Mouse (Mus musculus): ENCODE data around the gene Apoa4. TPM values are rescaled to one million over a fixed set of nuclear protein-coding genes. Genes with fewer than 3 reads are reported as not detected.
A peak's percentile ranks its signal among the peaks of the same experiment; 100 is the strongest.

Apoa4 gene
- polyA plus RNA-seq (2017; shearing (Covaris generic)): not detected

DNA sequence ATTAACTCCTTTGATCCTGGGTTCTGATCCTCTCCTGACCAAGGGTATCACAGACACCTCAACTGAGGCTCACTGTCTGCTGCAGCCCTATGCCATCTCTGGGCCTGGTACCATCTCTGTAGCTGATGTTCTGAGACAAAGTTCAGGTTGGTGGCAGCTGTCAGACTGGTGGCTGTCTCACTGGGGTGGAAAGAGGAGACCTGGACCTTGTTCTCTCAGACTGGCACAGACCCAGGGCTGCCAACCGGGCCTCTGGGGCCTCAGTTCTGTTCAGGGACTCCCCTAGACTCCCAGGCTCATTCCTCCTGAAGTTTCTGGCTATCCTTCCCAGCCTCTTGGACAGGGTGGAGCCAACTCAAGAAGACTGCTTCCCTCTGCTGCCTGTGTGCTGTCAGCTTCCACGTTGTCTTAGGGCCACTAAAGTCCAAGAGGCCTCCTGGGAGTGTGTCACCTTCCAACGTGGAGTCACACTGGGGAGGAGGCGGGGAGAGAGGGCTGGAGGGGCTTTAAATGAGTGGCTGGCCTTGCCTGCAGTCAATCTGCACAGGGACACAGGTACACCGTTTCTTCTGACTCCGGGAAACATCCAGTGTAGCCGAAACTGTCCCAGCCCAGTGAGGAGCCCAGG, at the start of gene Apoa4:
TSS of gene Apoa4 (plus strand) at position 171 of the 628 bp plus-strand sequence.
- no peak for ATAC-seq

DNA sequence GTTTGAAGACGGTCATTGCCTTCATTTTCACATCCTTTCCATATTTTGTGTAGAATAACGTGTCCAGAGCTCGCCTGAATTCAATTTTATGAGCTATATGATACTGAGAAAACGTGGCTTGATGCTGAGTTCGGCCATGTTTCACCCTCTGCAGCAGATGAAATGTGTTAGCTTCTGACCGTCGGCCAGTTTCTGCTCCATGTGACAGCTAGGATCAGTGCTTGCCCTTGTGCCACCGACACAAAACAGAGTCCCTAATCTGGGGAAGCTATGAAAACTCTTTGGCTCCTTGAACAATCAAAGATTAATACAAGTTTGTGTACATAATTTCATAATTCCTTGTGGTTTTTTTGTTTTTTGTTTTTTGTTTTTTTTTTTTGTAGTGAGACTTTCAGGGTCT, 49.3 kb upstream of the Apoa4 start:
- ATAC-seq: no peak

DNA sequence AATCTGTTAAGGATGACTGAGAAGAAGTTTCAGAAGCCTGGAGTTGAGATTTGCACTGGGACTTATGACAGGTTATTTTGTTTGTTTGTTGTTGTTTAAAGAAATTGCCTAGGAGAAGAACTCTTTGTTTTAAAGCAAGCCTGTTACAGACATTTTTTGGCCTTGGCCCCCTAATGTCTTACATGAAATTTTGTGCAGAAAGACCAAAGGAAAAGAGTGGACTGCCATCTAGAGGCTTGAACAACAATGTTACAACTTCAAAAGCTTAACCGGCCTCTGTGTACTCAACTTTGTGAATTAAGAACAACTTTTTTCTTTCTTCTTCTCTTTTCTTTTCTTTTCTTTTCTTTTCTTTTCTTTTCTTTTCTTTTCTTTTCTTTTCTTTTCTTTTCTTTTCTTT, 48.9 kb upstream of the Apoa4 start:
- ATAC-seq: peak; percentile 77

DNA sequence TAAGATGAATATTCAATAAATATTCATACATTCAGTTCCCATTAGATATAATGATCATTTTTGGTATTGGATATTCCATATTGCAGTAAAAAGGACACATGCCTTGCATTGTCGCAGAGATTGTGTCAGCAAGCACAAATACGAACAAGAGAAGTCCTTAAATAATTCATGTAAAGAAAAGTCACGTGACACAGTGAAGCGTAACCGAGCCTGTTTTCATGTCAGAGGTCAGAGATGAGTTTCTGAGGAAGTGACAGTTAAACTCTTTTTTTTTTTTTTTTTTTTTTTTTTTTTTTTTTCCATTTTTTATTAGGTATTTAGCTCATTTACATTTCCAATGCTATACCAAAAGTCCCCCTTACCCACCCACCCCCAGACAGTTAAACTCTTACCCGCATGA, 47.9 kb upstream of the Apoa4 start:
- ATAC-seq: no peak

DNA sequence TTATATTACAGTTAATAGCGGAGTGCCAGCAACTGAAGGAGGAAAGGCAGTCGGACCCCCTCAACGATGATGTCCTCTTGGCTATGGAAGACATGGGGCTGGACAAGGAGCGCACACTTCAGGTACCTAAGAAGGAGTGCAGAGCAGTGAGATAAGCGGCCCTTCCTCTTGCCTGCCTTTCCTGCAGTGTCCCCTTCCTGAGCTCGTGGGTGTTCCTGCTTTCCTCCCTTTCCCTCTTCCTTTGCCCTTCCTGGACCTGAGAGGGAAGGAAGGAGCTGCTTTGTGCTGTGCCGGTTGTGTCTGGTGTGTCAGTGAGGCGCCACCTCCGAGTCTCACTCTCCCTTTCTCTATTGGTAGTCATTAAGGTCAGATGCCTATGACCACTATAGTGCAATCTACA, 45.7 kb upstream of the Apoa4 start:
- no peak for ATAC-seq

DNA sequence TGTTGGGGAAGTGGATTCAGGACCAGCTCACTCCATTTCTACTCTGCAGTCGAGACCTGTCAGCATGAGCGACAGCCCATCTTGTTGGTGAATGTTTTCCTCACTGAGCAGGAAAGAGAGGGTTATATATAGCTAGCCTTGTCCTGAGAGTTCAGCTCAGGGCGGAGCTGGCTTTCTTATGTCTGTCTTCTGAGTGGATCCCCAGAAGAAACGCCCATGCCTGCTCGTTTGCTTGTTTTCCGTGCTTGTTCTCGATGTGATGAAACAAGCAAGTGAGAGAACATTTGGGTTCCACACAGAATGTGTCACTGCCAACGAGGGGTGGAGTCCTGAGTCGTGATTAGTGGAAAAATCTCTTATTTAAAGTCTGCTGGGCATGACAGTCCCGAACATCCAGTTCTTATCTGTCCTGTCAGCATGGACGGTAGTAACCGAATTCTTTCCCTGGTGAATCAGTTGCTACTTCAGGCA, 43.8 kb upstream of the Apoa4 start:
- ATAC-seq: no peak

DNA sequence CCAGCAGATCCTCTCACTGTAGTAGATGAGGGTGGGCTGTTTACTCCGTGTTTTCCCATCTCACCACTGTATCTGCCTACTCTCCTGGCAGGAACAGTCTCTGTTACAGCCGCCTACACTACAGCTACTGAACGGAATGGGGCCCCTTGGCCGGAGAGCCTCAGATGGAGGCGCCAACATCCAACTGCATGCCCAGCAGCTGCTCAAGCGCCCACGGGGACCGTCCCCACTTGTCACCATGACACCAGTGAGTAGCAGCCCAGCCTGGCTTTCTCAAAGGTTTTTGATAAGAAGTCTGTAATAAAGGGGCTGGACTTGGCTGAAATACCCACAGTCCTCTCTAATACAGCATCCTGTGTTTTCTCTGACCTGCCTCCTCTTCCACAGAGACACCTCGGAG, 42.0 kb upstream of the Apoa4 start:
- ATAC-seq: peak; percentile 57

DNA sequence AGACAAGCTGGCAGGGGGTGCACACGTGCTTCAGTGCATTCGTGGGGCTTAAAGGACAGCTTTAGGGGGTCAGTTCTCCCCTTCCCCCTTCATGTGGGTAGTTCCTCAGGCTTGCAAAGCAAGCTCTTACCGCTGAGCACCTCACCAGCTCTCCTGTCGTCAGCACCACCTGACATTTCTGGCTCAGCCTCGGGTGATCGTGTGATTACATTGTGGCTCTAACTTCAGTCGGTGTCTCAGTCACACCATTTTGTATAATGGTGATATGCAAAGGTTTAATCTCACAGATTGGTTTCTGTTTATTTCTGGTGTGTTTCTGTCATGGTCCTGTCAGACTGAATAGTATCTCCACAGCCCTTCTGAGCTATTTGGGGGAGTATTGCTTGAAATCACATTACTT, 41.6 kb upstream of the Apoa4 start:
- peak; percentile 20 for ATAC-seq

DNA sequence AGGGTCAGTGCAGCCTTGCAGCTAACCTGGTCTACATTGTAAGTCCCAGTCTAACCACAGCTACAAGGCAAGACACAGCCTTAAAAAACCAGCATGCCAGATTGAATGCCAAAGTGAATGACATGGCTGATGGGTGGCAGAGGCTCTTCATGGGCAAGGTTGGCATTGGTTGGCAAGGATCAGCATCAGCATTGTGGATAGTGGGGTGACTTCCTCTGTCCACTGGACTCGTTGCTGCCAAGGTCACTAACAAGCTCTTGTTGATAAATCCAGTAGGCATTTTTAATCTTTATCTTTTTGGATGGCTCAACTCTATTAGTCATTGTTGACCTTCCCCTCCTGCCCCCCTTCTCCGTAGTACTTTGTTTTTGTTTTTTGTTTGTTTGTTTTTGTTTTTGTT, 40.9 kb upstream of the Apoa4 start:
- ATAC-seq: no peak

DNA sequence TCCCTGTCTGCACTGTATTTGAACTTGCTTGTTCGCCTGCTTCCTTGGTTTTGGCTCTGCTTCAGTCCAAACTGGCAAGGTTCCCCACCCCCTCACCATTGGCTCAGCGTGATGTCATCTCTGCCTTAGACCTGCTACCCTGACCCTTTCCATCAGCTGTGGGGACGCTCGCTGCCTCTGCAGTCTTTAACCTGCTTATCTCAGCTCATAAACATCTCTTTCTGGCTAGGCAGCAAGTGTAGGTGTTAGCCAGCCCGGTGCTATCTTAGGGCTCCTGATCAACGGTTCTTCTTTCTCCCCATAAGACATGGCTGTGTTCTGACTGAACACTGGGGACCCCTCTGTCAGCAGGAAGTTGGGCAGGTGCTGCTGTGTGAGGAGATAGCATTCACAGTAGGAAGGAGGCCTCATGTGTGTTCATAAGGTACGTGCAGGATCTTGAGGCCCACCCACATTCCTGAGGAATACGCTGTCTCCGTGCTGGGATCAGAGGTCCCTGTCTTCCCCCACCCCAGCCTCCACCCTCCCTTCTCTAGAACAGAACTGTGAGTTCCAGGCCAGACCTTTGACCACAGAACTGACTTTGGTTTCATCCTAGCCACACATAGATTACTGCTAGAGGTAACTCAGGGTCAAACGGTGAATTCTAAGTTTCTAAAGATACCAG, 33.5 kb upstream of the Apoa4 start:
- no peak for ATAC-seq

DNA sequence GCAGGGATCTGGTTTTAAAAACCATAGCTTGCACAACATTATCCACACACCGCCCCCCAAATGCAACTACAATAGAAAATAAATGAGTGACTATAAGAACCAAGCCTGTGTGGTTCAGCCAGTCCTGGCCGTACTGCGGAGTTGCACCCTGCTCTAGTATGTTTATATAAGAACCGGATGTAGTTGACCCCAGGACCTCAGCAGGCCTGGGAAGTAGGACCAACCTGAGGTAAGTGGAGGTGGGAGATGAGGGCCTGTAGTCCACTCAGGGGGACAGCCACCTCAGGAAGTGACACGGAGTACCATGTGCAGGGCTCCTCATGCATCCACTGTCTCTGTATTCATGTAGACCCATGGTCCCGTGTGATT, 33.0 kb upstream of the Apoa4 start:
- ATAC-seq: no peak

DNA sequence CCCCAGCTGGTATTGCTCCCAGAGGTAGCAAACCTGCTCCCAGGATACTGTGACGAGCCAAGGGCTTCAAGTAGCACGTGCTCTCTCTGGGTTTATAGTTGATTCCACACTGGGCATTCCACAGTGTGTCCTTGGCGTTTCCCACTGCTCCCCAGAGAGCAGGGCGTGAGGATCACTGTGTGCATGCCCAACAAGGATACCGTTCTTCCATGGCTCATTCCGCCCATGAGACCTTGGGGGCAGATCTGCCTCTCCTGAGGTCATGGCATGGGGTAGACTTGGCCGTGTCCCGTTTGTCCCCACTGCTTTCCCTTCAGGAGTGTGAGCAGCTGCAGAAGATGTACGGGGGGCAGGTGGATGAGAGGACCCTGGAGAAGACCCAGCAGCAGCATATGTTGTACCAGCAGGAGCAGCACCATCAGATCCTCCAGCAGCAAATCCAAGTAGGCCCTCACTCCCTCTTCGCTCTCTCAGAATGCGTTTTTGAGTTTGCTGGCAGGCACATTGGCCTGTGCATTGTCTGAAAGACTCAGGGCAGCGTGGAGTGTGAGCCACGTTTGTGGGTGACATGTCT, 32.0 kb upstream of the Apoa4 start:
- no peak for ATAC-seq

DNA sequence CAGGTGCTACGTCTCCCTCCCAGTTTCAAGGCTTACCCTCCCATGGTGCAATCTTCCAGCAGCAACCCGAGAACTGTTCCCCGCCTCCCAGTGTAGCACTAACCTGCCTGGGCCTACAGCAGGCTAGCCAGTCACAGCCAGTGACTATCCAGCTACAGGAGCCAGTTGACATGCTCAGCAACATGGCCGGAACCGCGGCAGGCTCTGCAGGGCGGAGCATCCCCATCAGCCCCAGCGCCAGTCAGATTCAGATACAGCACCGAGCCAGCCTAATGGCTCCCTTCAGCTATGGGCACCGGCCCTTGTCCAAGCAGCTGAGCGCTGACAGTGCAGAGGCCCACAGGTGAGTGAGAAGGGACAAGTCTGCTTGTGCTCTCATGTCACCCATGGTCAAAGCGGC, 30.0 kb upstream of the Apoa4 start:
- ATAC-seq: no peak

DNA sequence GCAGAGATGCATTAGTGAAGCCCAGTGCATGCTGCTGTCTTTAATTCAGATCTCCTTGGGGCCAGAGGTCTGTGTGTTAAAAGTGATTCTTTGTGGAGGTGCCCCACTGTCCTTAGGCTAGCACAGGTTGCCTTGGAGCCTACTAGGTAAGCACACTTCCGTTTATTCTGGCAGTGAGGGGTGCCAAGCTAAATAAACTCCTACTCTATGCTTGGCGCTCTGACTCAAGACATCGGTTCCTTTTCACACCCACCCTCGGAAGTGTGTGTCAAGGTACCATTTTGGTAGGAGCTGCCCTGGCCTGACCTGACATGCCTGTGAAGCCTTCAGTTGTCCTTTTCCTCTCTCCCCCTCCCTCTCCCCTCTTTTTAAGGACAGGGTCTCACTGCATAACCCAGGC, 26.2 kb upstream of the Apoa4 start:
- no peak for ATAC-seq

DNA sequence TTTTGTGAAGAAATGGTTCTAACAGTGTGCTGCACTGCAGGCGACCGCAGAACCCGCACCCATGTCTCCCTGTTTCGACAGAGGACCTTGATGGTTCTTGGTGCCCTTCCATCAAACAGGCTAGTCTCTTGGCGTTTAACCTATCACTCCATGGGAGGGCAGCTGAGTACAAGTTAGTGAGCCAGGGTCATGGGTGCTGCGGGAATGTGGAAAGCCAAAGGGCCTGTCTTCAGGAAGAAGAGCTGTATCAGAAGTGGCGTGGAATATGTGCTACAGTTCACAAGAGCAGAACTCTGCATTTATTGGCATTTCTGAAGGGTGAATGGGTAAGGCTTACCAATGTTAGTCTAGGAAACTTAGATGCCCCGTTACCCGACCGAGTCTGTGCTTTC, 25.6 kb upstream of the Apoa4 start:
- no peak for ATAC-seq

DNA sequence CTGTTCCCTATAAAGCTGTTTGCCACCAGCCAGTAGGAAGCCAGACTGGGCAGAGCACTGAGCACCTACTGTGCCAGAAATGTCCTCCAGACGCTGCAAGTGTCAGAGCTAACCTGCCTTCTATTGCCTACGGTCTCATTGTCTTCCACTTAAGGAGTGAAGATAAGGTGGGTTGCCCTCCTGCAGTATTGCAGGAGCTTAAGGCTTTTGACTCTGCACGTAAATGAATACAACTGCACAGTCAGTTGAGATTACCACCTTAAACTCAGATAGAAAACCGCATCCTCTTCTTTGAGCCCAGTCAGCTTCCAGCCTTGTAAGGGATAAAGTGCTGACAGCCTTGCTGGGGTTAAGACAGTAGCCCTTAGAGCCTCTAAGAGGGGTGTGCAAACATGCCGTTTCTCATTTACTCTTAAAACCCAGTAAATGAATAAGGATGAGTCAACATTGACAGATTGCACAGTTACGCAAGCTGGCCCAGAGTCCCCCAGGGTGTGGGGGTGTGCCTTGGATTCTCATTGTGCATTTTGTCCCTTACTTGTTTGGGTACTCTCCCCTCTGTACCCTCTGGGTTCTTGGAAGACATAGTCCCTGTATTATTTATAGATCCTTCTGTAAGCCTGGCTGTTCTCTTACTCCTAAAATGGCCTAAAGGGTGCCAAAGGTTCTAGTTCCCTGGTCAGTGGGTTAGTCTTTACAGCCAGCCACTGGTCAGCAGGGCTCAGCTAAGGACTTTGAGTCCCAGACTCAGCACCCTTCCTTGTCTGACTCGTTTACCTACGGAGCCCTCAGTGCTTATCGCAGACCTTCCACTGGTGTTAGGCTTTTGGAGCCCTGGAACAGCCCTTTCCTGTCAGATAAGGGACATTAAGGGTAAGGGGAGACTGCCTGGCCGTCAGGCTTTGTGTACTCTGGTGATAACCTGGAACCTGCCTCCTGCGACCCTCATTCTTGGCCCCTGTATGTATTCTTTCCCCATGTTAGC, 24.9 kb upstream of the Apoa4 start:
- no peak for ATAC-seq

DNA sequence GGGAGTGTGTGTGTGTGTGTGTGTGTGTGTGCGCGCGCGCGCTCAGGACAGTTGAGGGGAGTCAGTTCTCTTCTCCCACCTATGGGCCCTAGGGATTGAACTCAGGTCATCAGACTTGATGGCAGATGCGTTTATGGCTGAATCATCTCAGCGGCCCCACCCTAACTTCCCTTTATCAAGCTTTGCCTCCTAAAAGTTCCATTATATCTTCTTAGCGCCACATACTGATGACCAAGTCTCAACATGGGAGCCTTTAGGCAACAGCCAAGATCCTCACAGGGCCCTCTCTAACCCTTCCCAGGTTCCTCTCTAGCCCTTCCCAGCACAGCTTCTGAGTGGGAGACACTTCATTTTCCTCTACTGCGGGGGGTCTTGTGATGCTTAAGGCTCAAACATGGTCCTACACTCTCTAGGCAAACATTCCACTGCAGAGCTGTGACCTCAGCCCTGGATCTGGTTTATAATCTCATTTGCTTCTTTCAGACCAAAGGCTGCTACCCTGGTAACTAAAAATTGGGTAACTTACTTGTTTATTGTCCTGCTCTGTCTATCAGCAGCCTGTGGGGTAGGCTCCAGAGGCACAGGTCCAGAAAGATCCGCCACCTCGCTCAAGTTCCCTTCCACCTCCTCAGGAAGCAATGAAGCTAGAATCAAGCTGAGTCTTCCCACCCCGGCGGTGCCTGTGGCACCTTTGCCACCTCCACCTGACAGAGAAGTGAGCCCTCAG, 23.6 kb upstream of the Apoa4 start:
- no peak for ATAC-seq

DNA sequence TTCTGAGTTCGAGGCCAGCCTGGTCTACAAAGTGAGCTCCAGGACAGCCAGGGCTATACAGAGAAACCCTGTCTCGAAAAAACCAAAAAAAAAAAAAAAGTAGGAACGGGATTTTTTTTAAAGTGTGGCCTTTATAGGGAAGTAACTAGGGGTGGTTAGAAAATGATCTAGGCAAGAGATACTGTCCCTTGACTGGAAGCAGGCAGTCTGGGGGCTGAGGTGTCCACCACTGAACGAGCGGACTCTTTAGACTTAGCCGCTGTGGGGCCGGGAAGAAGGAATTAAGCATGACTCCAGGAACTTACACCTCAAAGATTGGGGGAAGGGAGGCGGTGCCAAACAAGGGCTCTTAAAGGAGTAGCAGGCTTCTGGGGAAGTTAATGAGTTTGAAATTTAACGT, 22.3 kb upstream of the Apoa4 start:
- no peak for ATAC-seq

DNA sequence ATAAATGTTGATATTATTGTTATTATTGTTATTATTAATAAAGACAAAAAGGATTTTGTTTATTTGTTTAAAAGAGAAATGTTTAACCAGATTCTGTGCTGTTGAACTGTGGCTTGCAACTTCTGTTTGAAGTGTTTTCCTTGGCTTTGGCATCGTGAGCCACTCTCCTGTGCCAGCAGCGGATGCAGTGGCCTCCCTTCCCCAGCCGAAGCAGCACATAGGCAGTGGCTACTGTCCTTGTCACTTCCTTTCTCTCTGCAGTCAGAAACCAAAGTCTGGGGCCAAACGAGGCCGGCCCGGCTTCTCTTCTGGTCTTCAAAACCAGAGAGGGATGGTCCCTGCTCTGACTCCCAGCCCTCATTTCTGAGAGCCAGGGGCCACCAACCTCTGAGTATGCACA, 17.4 kb upstream of the Apoa4 start:
- no peak for ATAC-seq

DNA sequence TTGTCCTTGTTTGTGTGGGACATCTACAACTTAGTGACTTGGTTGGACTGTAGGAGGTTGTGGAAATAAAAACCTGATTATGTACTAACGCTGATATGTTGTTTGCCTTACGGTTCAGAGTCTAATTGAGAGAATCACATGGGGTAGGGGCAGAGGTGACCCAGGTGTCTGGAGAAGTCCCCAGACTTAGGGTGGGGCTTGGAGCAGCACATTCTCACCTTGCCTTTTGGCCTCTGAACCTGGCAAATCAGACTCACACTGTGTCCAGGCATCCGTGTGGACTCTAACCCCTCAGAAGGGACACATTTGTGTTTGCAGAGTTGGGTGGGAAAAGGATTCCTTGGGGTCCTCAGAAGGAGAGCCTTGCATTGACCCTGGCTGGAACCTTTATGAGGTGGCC, 16.4 kb upstream of the Apoa4 start:
- ATAC-seq: no peak

DNA sequence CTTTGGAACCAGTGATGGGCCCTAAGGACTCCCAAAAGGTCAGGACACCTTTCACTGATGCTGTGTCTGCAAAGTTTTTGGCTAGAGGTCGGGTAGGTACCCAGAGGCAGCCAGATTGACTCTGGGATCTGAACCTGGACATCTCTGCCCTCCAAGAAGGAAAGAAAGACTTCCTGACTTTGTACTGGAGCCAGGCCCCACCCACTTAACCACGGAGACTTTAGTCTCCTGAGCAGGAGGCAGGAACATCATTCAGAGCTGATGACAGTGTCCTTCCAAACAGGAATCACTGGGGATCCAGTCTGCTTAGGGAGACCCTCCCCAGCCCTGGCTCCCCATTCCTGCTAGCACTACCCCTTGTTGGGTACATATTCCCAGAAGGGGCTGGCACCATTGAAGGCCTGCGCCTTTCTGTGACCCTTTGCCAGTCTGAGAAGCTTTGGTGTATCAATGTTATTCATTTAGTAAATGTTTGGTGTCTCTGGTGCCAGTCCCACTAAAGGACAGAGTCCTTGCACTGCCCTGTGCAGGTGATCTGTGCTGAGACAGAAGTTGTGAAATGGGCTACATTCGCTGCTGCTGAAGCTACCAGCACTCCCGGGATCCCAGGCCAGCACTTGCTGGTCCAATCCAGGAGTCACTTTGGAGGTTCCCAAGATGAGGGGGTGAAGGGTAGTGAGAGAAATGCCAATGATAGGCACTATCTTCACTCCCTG, 15.4 kb upstream of the Apoa4 start:
- ATAC-seq: no peak

DNA sequence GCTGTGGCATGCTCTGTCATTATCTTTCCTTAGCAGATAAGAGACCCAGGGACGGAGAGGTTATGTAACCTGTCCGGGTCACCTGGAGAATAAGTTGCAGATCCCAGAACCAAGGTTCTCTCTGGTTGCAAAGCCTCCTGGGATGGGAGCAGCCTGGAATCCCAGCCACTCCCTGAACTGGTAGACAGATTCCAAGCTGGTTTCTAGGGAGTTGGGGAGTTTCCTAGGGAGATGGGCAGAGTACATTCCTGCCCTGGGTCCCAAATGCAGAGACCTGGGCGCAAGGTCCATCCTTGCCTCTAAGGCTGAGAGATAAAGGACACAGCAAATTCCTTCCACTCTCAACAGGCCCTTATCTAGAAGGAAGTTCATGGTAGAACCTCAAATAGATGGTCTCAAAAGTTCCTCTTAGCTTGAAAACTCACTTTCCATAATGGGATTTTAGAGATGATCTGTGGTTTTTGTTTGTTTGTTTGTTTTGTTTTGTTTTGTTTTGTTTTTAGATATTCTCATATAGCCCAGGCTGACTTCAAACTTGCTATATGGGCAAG, 13.4 kb upstream of the Apoa4 start:
- no peak for ATAC-seq
